Mouse (Mus musculus) megakaryocyte, embryonic 14.5 days (primary cell): ENCODE data around the gene Klhl10. TPM values are rescaled to one million over a fixed set of nuclear protein-coding genes. Genes with fewer than 3 reads are reported as not detected.

Experiments
- H3K27me3 ChIP-seq: replicated peaks from 2 replicates; pipeline ENCODE3; 2012; ENCODE audit warnings: inconsistent platforms
- H3K36me3 ChIP-seq: replicated peaks from 2 replicates; pipeline ENCODE3; 2012; ENCODE audit warnings: low read length, inconsistent platforms, mixed read lengths
- H3K4me1 ChIP-seq: 2 replicates; pipeline ENCODE4 v1.6.1; 2012; ENCODE audit warnings: inconsistent platforms
- H3K4me3 ChIP-seq: replicated peaks from 2 replicates; pipeline ENCODE3; 2012; ENCODE audit warnings: moderate library complexity, mild to moderate bottlenecking, inconsistent platforms
- H3K9me3 ChIP-seq: 2 replicates; pipeline ENCODE4 v1.6.1; 2012; ENCODE audit warnings: inconsistent platforms
- FLI1 ChIP-seq: IDR thresholded peaks from 2 replicates; pipeline ENCODE4 v1.6.1; 2012; ENCODE audit warnings: low read length, inconsistent platforms, mixed read lengths
- GATA1 ChIP-seq: IDR thresholded peaks from 3 replicates; pipeline ENCODE4 v1.6.1; 2012; ENCODE audit warnings: mixed read lengths, low read length, inconsistent platforms, borderline replicate concordance
- polyA plus RNA-seq: library from polyadenylated mRNA; stranded (reverse); fragments of >175 nt; gene quantifications from 2 replicates; pipeline ENCODE4 v1.2.3, GENCODE M21; 2012; ENCODE audit warnings: low replicate concordance; ENCODE audit not compliant: insufficient read depth

The Klhl10 gene
- polyA plus RNA-seq, 1 experiment = 0.56 TPM

- Histone ChIP-seq H3K27me3 (no peaks in the 10 kb centered on the region), H3K4me1 (no peaks in the 10 kb centered on the region), H3K36me3 (peaks cover 99% of the 10 kb centered on the region), H3K9me3 (no peaks in the 10 kb centered on the region), H3K4me3 (no peak overlapping the region)
- TF ChIP-seq FLI1 = no peak
- no peak for TF ChIP-seq GATA1
Observed at GRCm38 (mm10) chr11:100485801-100486538, 44.3 kb downstream of the Klhl10 start.

- no peak overlapping the region for H3K4me3 ChIP-seq
- TF ChIP-seq GATA1 (no peak), FLI1 (no peak)
- no peaks in the 10 kb centered on the region for H3K4me1 ChIP-seq
- H3K9me3 ChIP-seq = no peaks in the 10 kb centered on the region
- H3K36me3 ChIP-seq = peaks cover 96% of the 10 kb centered on the region
- H3K27me3 ChIP-seq = no peaks in the 10 kb centered on the region
Observed at GRCm38 (mm10) chr11:100490951-100491350, 49.2 kb downstream of the Klhl10 start.

- H3K9me3 ChIP-seq = no peaks in the 10 kb centered on the region
- no peaks in the 10 kb centered on the region for H3K27me3 ChIP-seq
- TF ChIP-seq FLI1 (no peak), GATA1 (no peak)
- no peaks in the 10 kb centered on the region for H3K4me1 ChIP-seq
- H3K36me3 ChIP-seq = peaks cover 97% of the 10 kb centered on the region
- H3K4me3 ChIP-seq = no peak overlapping the region
Observed at GRCm38 (mm10) chr11:100493771-100494170, 52.1 kb downstream of the Klhl10 start.

- Histone ChIP-seq H3K4me1 (peaks cover 21% of the 10 kb centered on the region), H3K27me3 (no peaks in the 10 kb centered on the region), H3K36me3 (peaks cover 100% of the 10 kb centered on the region), H3K9me3 (no peaks in the 10 kb centered on the region), H3K4me3 (no peak overlapping the region)
- TF ChIP-seq FLI1 (no peak), GATA1 (no peak)
Observed at GRCm38 (mm10) chr11:100500241-100500640, 58.5 kb downstream of the Klhl10 start.

- Histone ChIP-seq H3K4me1 (peaks cover 21% of the 10 kb centered on the region), H3K27me3 (no peaks in the 10 kb centered on the region), H3K36me3 (peaks cover 100% of the 10 kb centered on the region), H3K4me3 (no peak overlapping the region), H3K9me3 (no peaks in the 10 kb centered on the region)
- TF ChIP-seq FLI1 = no peak
- no peak for TF ChIP-seq GATA1
Observed at GRCm38 (mm10) chr11:100500651-100501050, 58.9 kb downstream of the Klhl10 start.

- peaks cover 21% of the 10 kb centered on the region for H3K4me1 ChIP-seq
- peaks cover 100% of the 10 kb centered on the region for H3K36me3 ChIP-seq
- H3K4me3 ChIP-seq = no peak overlapping the region
- no peaks in the 10 kb centered on the region for H3K27me3 ChIP-seq
- H3K9me3 ChIP-seq = no peaks in the 10 kb centered on the region
- TF ChIP-seq FLI1 = no peak
Observed at GRCm38 (mm10) chr11:100501321-100501720, 59.6 kb downstream of the Klhl10 start.

- H3K4me3 ChIP-seq = no peak overlapping the region
- no peak for TF ChIP-seq GATA1
- no peak for TF ChIP-seq FLI1
- no peaks in the 10 kb centered on the region for H3K27me3 ChIP-seq
- peaks cover 21% of the 10 kb centered on the region for H3K4me1 ChIP-seq
- peaks cover 97% of the 10 kb centered on the region for H3K36me3 ChIP-seq
- H3K9me3 ChIP-seq = no peaks in the 10 kb centered on the region
Observed at GRCm38 (mm10) chr11:100504990-100505660, 63.4 kb downstream of the Klhl10 start.

- no peak for TF ChIP-seq GATA1
- TF ChIP-seq FLI1 = no peak
- Histone ChIP-seq H3K9me3 (no peaks in the 10 kb centered on the region), H3K4me3 (no peak overlapping the region), H3K36me3 (peaks cover 97% of the 10 kb centered on the region), H3K27me3 (no peaks in the 10 kb centered on the region), H3K4me1 (peaks cover 12% of the 10 kb centered on the region)
Observed at GRCm38 (mm10) chr11:100505997-100506396, 64.3 kb downstream of the Klhl10 start.

Other genes starting within 250 kb of the Klhl10 start
- not detected in 2 replicates for gene Krt9, start 248.7 kb upstream of the Klhl10 start, polyA plus RNA-seq
- 1.2 TPM in 1 of 2 replicates, not detected in the other for gene Krt14, start 234.4 kb upstream of the Klhl10 start, polyA plus RNA-seq
- gene Krt16, start 193.0 kb upstream of the Klhl10 start, polyA plus RNA-seq = not detected in 2 replicates
- gene Krt17, start 180.9 kb upstream of the Klhl10 start, polyA plus RNA-seq = 0.08 and 2.6 TPM in 2 replicates
- gene Krt42, start 172.0 kb upstream of the Klhl10 start, polyA plus RNA-seq = not detected in 2 replicates
- 123 and 768 TPM in 2 replicates for gene Eif1, start 122.0 kb upstream of the Klhl10 start, polyA plus RNA-seq
- not detected in 2 replicates for gene Gast, start 107.5 kb upstream of the Klhl10 start, polyA plus RNA-seq
- 0.06 TPM in 1 of 2 replicates, not detected in the other for gene Hap1, start 85.8 kb upstream of the Klhl10 start, polyA plus RNA-seq
- gene Jup, start 44.2 kb upstream of the Klhl10 start, polyA plus RNA-seq = 6.4 and 9.4 TPM in 2 replicates
- gene P3h4, start 27.1 kb upstream of the Klhl10 start, polyA plus RNA-seq = not detected in 2 replicates
- 0.22 TPM in 1 of 2 replicates, not detected in the other for gene Fkbp10, start 26.2 kb upstream of the Klhl10 start, polyA plus RNA-seq
- gene Nt5c3b, start 109 bp upstream of the Klhl10 start, polyA plus RNA-seq = 48.3 and 86.4 TPM in 2 replicates
- 1.6 TPM in 1 of 2 replicates, not detected in the other for gene Klhl11, start 30.8 kb downstream of the Klhl10 start, polyA plus RNA-seq
- 7.2 and 21.1 TPM in 2 replicates for gene Acly, start 86.1 kb downstream of the Klhl10 start, polyA plus RNA-seq
- gene Ttc25, start 103.7 kb downstream of the Klhl10 start, polyA plus RNA-seq = 0.29 TPM in 1 of 2 replicates, not detected in the other
- gene Cnp, start 133.0 kb downstream of the Klhl10 start, polyA plus RNA-seq = 13.3 and 17.1 TPM in 2 replicates
- gene Nkiras2, start 177.3 kb downstream of the Klhl10 start, polyA plus RNA-seq = 62.7 and 103 TPM in 2 replicates
- gene Dnajc7, start 178.3 kb downstream of the Klhl10 start, polyA plus RNA-seq = 1.8 and 86.6 TPM in 2 replicates